Mouse (Mus musculus) lung, embryonic 16.5 days (tissue): ENCODE measurements at regions not wholly inside any gene's neighbourhood (a gene's known extent, or its start where the extent isn't known, plus 50 kb on each side); places are given as distances from the start of the nearest gene placed in this dataset.

ENCODE experiments used
- ATAC-seq: fragments of 200-750 bp; cut with Nextera tagmentation; 2 replicates; pipeline ENCODE4 v1.8.0; 2017; ENCODE audit warnings: low read depth, mild to moderate bottlenecking, moderate library complexity
- H3K27ac ChIP-seq: fragments of 300-500 bp; sonication (generic); 2 replicates; pipeline ENCODE4 v1.5.1; 2014; ENCODE audit warnings: mild to moderate bottlenecking, control low read depth, low read length
- H3K27me3 ChIP-seq: fragments of 300-500 bp; sonication (generic); 2 replicates; pipeline ENCODE4 v1.6.1; 2014; ENCODE audit warnings: low read depth, low read length, mixed read lengths; ENCODE audit not compliant: control insufficient read depth, insufficient read depth
- H3K36me3 ChIP-seq: fragments of 300-500 bp; sonication (generic); 2 replicates; pipeline ENCODE4 v1.6.1; 2014; ENCODE audit warnings: low read length; ENCODE audit not compliant: control insufficient read depth, insufficient read depth
- H3K4me1 ChIP-seq: fragments of 300-500 bp; sonication (generic); replicated peaks from 2 replicates; pipeline ENCODE4 v1.6.1; 2014; ENCODE audit warnings: low read length, mixed read lengths; ENCODE audit not compliant: control insufficient read depth, insufficient read depth
- H3K4me2 ChIP-seq: fragments of 300-500 bp; sonication (generic); 2 replicates; pipeline ENCODE4 v1.6.1; 2014; ENCODE audit warnings: low read depth, low read length, control low read depth
- H3K4me3 ChIP-seq: fragments of 300-500 bp; sonication (generic); 2 replicates; pipeline ENCODE4 v1.5.1; 2014; ENCODE audit warnings: mild to moderate bottlenecking, low read length, control low read depth
- H3K9ac ChIP-seq: fragments of 300-500 bp; sonication (generic); 2 replicates; pipeline ENCODE4 v1.6.1; 2014; ENCODE audit warnings: low read length, control low read depth
- H3K9me3 ChIP-seq: fragments of 300-500 bp; sonication (generic); 2 replicates; pipeline ENCODE4 v1.6.1; 2016; ENCODE audit warnings: low read length; ENCODE audit not compliant: control insufficient read depth
- WGBS: fragments of 180-500 bp; shearing (Covaris S2); extraction: QIAGEN DNeasy Blood & Tissue Kit; methylation state at CpG from one replicate; pipeline ENCODE4 v1.1.7; 2014; 5-methylcytosine and 5-hydroxymethylcytosine counted together

DNA sequence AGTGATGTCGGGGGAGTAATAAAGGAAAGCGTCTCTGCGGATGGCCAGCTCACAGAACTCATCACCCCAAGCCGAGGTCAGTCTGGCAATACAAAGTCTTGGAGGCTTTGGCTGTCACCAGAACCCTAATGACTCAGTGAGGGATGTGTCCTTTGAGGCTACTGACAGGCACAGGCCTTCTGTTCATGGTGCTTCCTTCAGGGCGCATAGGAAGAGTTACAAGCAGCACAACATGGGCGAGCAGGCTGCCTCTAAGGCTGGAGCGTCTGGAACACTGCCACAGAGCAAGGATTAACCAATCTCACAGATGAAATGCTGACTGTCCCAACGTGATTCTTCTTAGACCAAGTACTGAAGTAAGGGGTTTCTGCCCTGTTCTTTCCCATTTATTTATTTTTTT is 55.4 kb upstream of the Kdm7a start:
- H3K9me3 ChIP-seq: no peaks in the 10 kb centered on the region
- no peak for ATAC-seq
- no peak overlapping the region for H3K27ac ChIP-seq
- H3K4me3 ChIP-seq: no peak overlapping the region
- no peaks in the 10 kb centered on the region; the same call in 1 of the 2 replicates for H3K27me3 ChIP-seq
- H3K36me3 ChIP-seq: no peaks in the 10 kb centered on the region
- H3K9ac ChIP-seq: no peak overlapping the region
- H3K4me2 ChIP-seq: no peak overlapping the region
- 65% methylated on average over 8 of the region's 8 CpGs for WGBS
- peaks cover 20% of the 10 kb centered on the region for H3K4me1 ChIP-seq

DNA sequence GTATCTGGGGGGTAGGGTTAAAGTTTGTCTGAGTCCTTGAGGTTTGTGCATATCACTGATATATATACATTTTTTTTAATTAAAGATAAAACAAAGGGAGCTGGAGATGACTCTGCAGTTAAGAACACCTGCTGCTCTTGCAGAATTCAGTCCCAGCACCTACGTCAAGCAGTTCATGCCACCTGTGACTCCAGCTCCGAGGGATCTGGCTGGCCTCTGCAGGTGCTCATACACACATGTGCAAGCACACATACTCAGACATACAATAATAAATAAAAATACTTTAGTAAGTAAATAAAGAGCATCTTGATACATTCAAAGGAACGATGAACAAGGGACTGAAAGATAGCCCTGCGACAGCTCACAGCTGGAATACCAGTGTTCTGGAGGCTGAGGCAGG is 53.9 kb upstream of the Kdm7a start:
- WGBS: 88% methylated on average over 4 of the region's 4 CpGs
- no peaks in the 10 kb centered on the region; the same call in 1 of the 2 replicates for H3K27me3 ChIP-seq

DNA sequence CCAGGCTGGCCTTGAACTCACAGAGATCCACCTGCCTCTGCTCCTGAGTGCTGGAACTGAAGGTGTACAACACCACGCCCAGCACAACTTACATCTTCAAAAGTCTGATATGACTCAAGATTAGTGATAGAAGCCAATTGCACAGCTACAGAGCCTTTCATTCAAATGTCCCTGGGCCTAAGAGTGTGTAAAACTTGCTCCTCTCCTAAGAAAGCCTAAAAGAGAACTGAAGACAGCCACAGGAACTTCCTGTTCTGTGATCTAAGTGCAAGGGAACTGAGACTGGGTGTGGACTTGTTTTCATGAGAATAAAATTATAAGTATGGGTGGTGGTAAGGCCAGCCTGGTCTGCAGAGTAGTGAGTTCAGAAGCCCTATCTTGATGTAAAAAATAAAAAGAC is 52.5 kb upstream of the Kdm7a start:
- Histone ChIP-seq H3K9ac (no peak overlapping the region), H3K9me3 (no peaks in the 10 kb centered on the region), H3K4me3 (no peak overlapping the region), H3K27ac (no peak overlapping the region), H3K27me3 (no peaks in the 10 kb centered on the region; the same call in 1 of the 2 replicates), H3K4me2 (no peak overlapping the region), H3K4me1 (peaks cover 14% of the 10 kb centered on the region), H3K36me3 (no peaks in the 10 kb centered on the region)
- no peak for ATAC-seq
- WGBS: 87% methylated on average over 1 of the region's 1 CpGs

More for the DNA sequence above, 53.9 kb upstream of the Kdm7a start:
- no peaks in the 10 kb centered on the region for H3K36me3 ChIP-seq
- H3K9me3 ChIP-seq: no peaks in the 10 kb centered on the region
- peaks cover 24% of the 10 kb centered on the region for H3K4me1 ChIP-seq
- no peak overlapping the region for H3K4me2 ChIP-seq
- H3K27ac ChIP-seq: no peak overlapping the region
- H3K4me3 ChIP-seq: no peak overlapping the region
- no peak for ATAC-seq
- no peak overlapping the region for H3K9ac ChIP-seq

DNA sequence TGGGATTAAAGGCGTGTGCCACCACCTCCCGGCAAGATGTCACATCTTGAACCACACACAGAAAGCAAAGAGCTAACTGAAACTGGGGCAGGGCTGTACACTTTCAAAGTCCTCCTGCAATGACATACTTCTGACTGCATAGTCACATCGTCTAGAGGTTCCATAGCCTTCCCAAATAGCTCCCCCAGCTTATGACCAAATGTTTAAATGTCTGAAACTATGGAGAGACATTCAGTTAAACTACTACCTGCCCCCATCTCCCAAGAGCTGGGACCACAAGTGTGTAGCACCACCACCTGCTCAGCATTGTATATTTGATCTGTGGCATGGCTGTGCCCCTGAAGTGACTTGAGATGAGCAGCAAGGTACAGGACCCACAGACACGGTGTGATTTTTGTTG is 52.1 kb upstream of the Kdm7a start:
- 83% methylated on average over 4 of the region's 4 CpGs for WGBS

DNA sequence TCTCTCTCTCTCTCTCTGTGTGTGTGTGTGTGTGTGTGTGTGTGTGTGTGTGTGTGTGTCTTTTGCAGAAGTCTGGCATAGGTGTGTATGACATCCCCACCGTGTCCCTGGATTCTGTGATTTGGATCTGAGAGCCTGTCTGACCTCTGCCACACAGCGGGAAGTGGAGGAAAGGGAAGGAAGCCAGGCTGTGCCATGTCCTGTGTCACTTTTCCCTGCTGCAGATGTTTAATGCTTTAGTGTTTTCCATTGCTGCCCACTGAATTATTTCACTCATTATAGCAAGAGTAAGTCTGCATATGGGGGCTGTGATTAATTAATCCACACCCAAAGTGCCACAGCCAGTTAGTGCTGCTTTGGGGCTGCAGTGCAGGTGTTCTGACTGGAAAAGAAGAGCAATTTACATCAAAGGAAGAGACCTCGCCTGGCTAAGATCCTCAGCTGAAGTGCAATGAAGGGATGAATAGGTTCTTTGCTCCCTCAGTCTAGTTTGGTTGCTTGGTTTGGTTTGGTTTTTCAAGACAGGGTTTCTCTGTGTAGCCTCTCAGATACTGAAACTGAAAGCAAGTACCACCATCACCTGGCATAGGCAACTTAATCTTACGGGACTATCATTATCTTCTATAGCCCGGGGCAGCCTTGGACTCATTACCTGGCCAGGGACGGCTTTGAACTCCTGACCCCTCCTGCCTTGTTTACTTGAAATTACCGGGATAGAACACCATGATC is 51.2 kb upstream of the Kdm7a start:
- WGBS: 37% methylated on average over 7 of the region's 7 CpGs

More for the DNA sequence above, 52.1 kb upstream of the Kdm7a start:
- H3K27me3 ChIP-seq: no peaks in the 10 kb centered on the region; the same call in 1 of the 2 replicates
- H3K9me3 ChIP-seq: no peaks in the 10 kb centered on the region
- H3K4me1 ChIP-seq: peaks cover 14% of the 10 kb centered on the region
- H3K27ac ChIP-seq: no peak overlapping the region
- H3K36me3 ChIP-seq: no peaks in the 10 kb centered on the region
- H3K9ac ChIP-seq: no peak overlapping the region
- ATAC-seq: no peak
- no peak overlapping the region for H3K4me3 ChIP-seq
- H3K4me2 ChIP-seq: no peak overlapping the region

DNA sequence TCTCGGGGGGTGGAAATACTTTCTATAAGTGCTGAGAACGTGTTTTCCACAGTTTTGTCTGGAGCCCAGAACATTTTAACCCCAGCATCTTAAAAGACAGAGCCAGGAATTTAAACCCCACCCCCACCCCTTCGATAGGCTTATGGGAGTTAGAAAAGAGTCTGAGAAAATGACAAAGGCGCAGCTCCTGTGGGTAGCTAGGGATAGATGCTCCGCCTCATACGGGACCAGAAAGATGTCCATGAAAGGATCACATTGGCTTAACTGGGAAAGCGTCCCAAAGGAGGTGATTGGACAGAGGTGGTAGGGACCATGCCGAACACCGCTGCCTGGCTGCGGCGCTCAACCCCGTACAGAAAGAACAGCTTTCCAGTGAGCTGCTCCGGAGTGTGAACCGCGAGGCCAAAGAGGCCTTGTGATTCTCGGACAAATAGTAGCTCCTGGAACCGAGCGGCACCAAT is 50.6 kb upstream of the Kdm7a start:
- Histone ChIP-seq H3K36me3 (no peaks in the 10 kb centered on the region), H3K9me3 (no peaks in the 10 kb centered on the region), H3K4me3 (peak overlapping the region; percentile 56), H3K4me2 (peak overlapping the region; percentile 96), H3K27me3 (no peaks in the 10 kb centered on the region; the same call in 1 of the 2 replicates), H3K27ac (peak overlapping the region; percentile 75), H3K4me1 (peaks cover 14% of the 10 kb centered on the region), H3K9ac (peak overlapping the region; percentile 72)
- WGBS: 1% methylated on average over 18 of the region's 18 CpGs
- peak; percentile 68 for ATAC-seq

More for the DNA sequence above, 51.2 kb upstream of the Kdm7a start:
- H3K27me3 ChIP-seq: no peaks in the 10 kb centered on the region; the same call in 1 of the 2 replicates
- H3K4me3 ChIP-seq: peak overlapping the region; percentile 56
- peaks cover 14% of the 10 kb centered on the region for H3K4me1 ChIP-seq
- H3K4me2 ChIP-seq: peak overlapping the region; percentile 96
- H3K27ac ChIP-seq: peak overlapping the region; percentile 75
- no peaks in the 10 kb centered on the region for H3K9me3 ChIP-seq
- no peak for ATAC-seq
- H3K36me3 ChIP-seq: no peaks in the 10 kb centered on the region
- peak overlapping the region; percentile 72 for H3K9ac ChIP-seq

DNA sequence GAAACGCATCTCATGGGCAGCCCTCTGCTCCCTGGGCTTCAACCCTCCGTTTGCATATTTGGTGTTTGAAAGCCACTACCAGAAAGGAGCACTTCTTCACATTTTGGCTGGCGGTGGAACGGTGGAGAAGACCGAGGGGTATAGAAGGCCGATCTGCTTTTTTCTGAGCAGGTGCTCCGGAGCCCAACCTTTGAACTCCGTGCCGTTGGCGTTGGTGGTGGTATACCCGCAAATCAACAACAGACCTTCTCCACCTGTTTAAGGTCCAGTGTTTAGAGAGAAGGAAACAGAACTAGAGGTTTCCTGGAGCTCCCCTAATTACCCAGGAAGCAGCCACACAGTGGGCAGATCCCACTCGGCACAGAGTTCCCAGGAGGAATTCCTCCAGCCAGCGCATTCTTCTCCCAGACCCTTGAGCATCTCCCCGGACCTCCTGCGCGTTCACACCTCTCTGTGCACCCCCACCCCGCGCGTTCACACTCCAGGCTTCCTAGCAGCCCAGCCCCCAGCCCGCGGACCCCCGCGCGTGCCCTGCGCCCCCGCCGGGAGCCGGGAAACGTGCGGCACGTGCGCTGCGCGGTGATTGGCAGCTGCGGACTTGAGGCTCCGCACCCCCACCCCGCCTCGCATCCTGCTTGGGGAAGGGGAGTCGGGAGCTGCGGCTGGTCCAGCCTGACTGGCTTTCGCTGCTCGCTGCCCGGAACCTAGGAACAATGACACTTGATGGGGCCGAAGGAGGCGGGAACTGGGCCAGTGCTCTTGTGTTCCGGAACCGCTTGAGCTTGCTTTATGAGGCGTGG is 49.9 kb upstream of the Kdm7a start:
- H3K27ac ChIP-seq: peak overlapping the region; percentile 75
- WGBS: 3% methylated on average over 44 of the region's 48 CpGs
- H3K4me3 ChIP-seq: peak overlapping the region; percentile 56
- no peaks in the 10 kb centered on the region for H3K36me3 ChIP-seq
- ATAC-seq: peak; percentile 87
- peak overlapping the region; percentile 96 for H3K4me2 ChIP-seq
- peak overlapping the region; percentile 72 for H3K9ac ChIP-seq
- H3K9me3 ChIP-seq: no peaks in the 10 kb centered on the region
- H3K4me1 ChIP-seq: peaks cover 14% of the 10 kb centered on the region
- H3K27me3 ChIP-seq: no peaks in the 10 kb centered on the region; the same call in 1 of the 2 replicates
